Comparison of ENCODE assay signal across 7 mouse cellular contexts in genomic region chrX:85048141-85049110, GRCm38 (mm10).
A peak's percentile ranks its signal among the peaks of the same experiment; 100 is the strongest.
DNase-seq lines count a peak whose midpoint lies in the region; ATAC-seq and TF ChIP-seq lines count a peak whose summit lies in the region.

No protein-coding gene starts in this region.

- no peaks in the 10 kb centered on the region for H3K9me3 ChIP-seq in intestine, embryonic 16.5 days (ENCODE audit: control insufficient read depth, low read length)
- H3K9me3 ChIP-seq in limb, embryonic 12.5 days, result no peaks in the 10 kb centered on the region
- H3K9me3 ChIP-seq in midbrain, embryonic 12.5 days, result no peaks in the 10 kb centered on the region

- TF ChIP-seq CTCF in spleen, adult 2 months (IDR thresholded peaks at IDR 0.05; ENCODE audit: extremely low read depth, insufficient read depth, insufficient read length, insufficient replicate concordance), result no peak

- H3K27ac ChIP-seq in intestine, embryonic 16.5 days (ENCODE audit: low read length), result peak overlapping the region; percentile 66
- H3K27ac ChIP-seq in limb, embryonic 12.5 days, result peak overlapping the region; percentile 54; the same call in 1 of the 2 replicates
- no peak overlapping the region for H3K27ac ChIP-seq in midbrain, embryonic 12.5 days (replicated peaks)
- peak overlapping the region; percentile 23 for H3K27ac ChIP-seq in spleen, adult 2 months (ENCODE audit: insufficient read depth, low read length)

- H3K4me3 ChIP-seq in intestine, embryonic 16.5 days (ENCODE audit: low read length), result peak overlapping the region; percentile 67
- H3K4me3 ChIP-seq in limb, embryonic 12.5 days (replicated peaks), result peak overlapping the region; percentile 46
- peak overlapping the region; percentile 55 for H3K4me3 ChIP-seq in midbrain, embryonic 12.5 days
- peak overlapping the region; percentile 57; the same call in 1 of the 2 replicates for H3K4me3 ChIP-seq in spleen, adult 2 months (ENCODE audit: extremely low read depth, insufficient read depth, insufficient read length)

- no peaks in the 10 kb centered on the region for H3K4me1 ChIP-seq in intestine, embryonic 16.5 days (ENCODE audit: control insufficient read depth, insufficient read depth, low read length)
- no peaks in the 10 kb centered on the region for H3K4me1 ChIP-seq in limb, embryonic 12.5 days (replicated peaks)
- no peaks in the 10 kb centered on the region for H3K4me1 ChIP-seq in midbrain, embryonic 12.5 days
- no peaks in the 10 kb centered on the region for H3K4me1 ChIP-seq in spleen, adult 2 months (ENCODE audit: control insufficient read depth, insufficient read depth, insufficient read length)

- H3K27me3 ChIP-seq in intestine, embryonic 16.5 days (replicated peaks; ENCODE audit: control insufficient read depth, insufficient read depth, low read length), result no peaks in the 10 kb centered on the region
- peaks cover 18% of the 10 kb centered on the region; the same call in 1 of the 2 replicates for H3K27me3 ChIP-seq in limb, embryonic 12.5 days
- peaks cover 4% of the 10 kb centered on the region; the same call in 1 of the 2 replicates for H3K27me3 ChIP-seq in midbrain, embryonic 12.5 days
- H3K27me3 ChIP-seq in spleen, adult 2 months (ENCODE audit: control insufficient read depth, insufficient read depth, low read length), result no peaks in the 10 kb centered on the region

- H3K9ac ChIP-seq in intestine, embryonic 16.5 days (ENCODE audit: low read depth, low read length), result peak overlapping the region; percentile 74
- peak overlapping the region; percentile 66 for H3K9ac ChIP-seq in limb, embryonic 12.5 days (replicated peaks)
- H3K9ac ChIP-seq in midbrain, embryonic 12.5 days (replicated peaks), result peak overlapping the region; percentile 49; the same call in 1 of the 2 replicates

- peak; percentile 73 to 81 for DNase-seq in adrenal gland, postnatal 36 days
- peak; percentile 5 for DNase-seq in embryo, embryonic 11.5 days (ENCODE audit: low read depth, low spot score)
- DNase-seq in heart, adult 11 months, result peak; percentile 97
- DNase-seq in spleen, adult 2 months (ENCODE audit: low read depth in 1 of 2, low spot score in 2 of 2), result peak in 1 of 2 experiments; percentile 4

- no peaks in the 10 kb centered on the region for H3K36me3 ChIP-seq in intestine, embryonic 16.5 days (ENCODE audit: control insufficient read depth, insufficient read depth, low read length)
- H3K36me3 ChIP-seq in limb, embryonic 12.5 days, result no peaks in the 10 kb centered on the region
- no peaks in the 10 kb centered on the region for H3K36me3 ChIP-seq in midbrain, embryonic 12.5 days
- no peaks in the 10 kb centered on the region for H3K36me3 ChIP-seq in spleen, adult 2 months (ENCODE audit: control insufficient read depth, insufficient read depth, low read length)

- TF ChIP-seq POLR2A in spleen, adult 2 months (IDR thresholded peaks at IDR 0.05; ENCODE audit: low read depth, low read length), result no peak

- 15% methylated on average over 42 of the region's 47 CpGs for WGBS in intestine, embryonic 16.5 days
- 14% methylated on average over 45 of the region's 47 CpGs for WGBS in limb, embryonic 12.5 days
- 26% methylated on average over 44 of the region's 47 CpGs for WGBS in midbrain, embryonic 12.5 days
- WGBS in spleen, adult 2 months, result 25% methylated on average over 47 of the region's 47 CpGs

- peak overlapping the region; percentile 46 for H3K4me2 ChIP-seq in intestine, embryonic 16.5 days (ENCODE audit: low read depth, low read length)
- peak overlapping the region; percentile 62 for H3K4me2 ChIP-seq in limb, embryonic 12.5 days
- peak overlapping the region; percentile 61 for H3K4me2 ChIP-seq in midbrain, embryonic 12.5 days (replicated peaks)

- ATAC-seq in intestine, embryonic 16.5 days, result peak; percentile 97
- peak; percentile 89 for ATAC-seq in limb, embryonic 12.5 days (ENCODE audit: insufficient number of reproducible peaks, insufficient read depth, low FRiP score, low TSS enrichment, low read depth)
- peak; percentile 92 for ATAC-seq in midbrain, embryonic 12.5 days (ENCODE audit: low FRiP score, low read depth)
